Mouse (Mus musculus): ENCODE measurements at regions not wholly inside any gene's neighbourhood (a gene's known extent, or its start where the extent isn't known, plus 50 kb on each side); places are given as distances from the start of the nearest gene placed in this dataset.

DNA sequence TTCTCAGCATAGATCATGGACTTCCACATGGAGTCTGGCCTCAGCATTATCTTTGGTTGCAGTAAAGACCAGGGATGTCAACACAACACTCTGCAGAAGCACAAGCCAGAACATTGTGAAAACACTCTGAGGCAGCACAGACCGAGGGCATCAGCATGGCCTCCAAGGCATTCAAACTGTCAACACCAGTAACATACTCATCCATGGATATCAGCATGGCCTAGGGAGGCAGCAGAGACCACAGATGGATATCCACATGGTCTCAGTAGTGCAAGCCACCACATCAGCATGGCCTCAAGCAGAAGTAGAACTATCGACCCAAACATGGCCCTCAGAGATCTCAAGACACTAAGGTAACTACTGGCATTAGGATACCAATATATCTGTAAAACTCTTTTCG, 935.8 kb downstream of the Slitrk1 start:
- DNase-seq (ENCODE audit: low read depth, low spot score) = no peak

- DNase-seq (ENCODE audit: low read depth, low spot score) = no peak
Measured at GRCm38 (mm10) chr14:107952076-107952475, 961.9 kb downstream of the Slitrk1 start.

DNA sequence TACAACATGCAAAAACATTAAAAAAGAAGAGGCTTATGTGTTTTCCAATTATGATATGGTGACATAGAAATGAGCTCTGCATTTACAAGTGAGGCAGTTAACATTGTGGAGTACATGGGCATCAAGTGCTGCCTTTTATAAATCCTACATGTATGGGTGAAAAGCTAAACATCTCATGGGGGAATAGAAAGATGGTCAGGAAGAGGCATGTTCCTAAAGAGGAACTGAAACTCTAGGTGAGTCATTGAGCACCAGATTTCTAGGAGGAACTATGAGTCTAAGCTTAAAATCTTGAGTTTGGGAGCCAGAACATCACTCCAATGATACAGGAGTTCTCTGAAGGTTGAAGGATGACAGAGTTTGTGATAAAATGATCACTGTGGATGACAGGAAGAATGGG, 1010.2 kb downstream of the Slitrk1 start:
- no peak for DNase-seq (ENCODE audit: low read depth, low spot score)

DNA sequence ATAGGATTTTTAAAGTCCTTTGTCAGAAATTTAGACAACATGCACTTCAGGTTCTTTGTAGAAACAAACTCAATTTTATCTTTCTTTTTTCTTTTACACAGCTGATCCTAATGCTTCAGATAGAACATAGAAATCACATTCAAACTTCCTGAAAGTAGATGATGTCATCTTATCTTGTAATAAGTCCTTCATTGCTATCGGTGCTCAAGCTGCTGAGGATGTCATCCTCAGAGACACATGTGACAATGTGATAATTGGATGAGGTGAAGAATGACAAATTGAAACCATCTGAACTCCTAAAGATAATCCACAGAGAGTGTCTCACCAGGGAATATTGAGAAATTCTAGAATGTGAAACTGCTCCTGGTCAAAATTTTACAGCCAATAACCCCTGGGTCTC, 1012.1 kb downstream of the Slitrk1 start:
- no peak for DNase-seq (ENCODE audit: low read depth, low spot score)

- no peak for DNase-seq (ENCODE audit: low read depth, low spot score)
Measured at GRCm38 (mm10) chr14:107860895-107861294, 1053.1 kb downstream of the Slitrk1 start.

DNA sequence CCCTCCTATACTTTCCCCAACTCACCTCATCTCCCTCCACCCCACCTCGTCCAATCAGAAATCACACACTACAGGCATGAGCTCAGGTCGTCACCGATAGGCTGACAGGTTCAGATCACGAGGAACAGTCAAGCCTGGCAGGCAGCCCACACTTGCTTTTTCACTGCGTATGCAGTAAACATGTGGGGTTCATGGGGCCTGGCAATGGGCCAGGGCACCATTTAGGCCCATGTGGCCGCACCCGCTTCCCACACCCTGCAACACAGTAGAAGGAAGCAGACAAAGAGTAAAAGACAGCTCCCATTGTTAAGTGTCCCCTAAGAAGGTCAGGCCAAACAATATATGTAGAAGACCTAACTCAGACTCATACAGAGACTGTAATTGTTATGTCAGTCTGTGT, 1064.3 kb downstream of the Slitrk1 start:
- DNase-seq (ENCODE audit: low read depth, low spot score) = peak; percentile 68

- DNase-seq (ENCODE audit: low read depth, low spot score) = no peak
Measured at GRCm38 (mm10) chr14:107845289-107846215, 1068.4 kb downstream of the Slitrk1 start.

- no peak for DNase-seq (ENCODE audit: low read depth, low spot score)
Measured at GRCm38 (mm10) chr14:107844533-107844932, 1069.4 kb downstream of the Slitrk1 start.

DNA sequence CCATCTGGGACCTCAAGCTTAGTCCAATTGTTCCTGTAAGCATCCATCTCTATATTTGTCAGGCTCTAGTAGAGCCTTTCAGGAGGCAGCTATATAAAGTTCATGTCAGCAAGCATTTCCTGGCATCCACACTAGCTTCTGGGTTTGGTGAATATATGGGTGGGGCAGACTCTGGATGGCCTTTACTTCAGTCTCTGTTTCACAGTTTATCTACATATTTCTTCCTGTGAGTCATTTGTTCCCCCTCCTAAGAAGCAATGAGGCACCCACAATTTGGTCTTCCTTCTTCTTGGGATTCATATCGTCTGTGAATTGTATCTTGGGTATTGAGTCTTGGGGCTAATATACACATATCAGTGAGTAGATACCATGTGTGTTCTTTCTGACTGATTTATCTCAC, 1081.0 kb downstream of the Slitrk1 start:
- DNase-seq (ENCODE audit: low read depth, low spot score) = no peak

GRCm38 (mm10) chr14:107785242-107785641, 1128.7 kb downstream of the Slitrk1 start:
- no peak for DNase-seq (ENCODE audit: low read depth, low spot score)

All from ZHBTc4 (cell line).